Mouse (Mus musculus) liver, embryonic 11.5 days (tissue): ENCODE data around the gene Cacna2d4. TPM values are rescaled to one million over a fixed set of nuclear protein-coding genes. Genes with fewer than 3 reads are reported as not detected.
"Not testable (repeated sequence)": the region's sequence is repeated elsewhere in the genome, so short reads cannot be mapped to it uniquely, and the experiment has no call there.

Experiments used
- ATAC-seq: fragments of 200-750 bp; cut with Nextera tagmentation; replicated peaks from 2 replicates; pipeline ENCODE4 v1.8.0; 2017; ENCODE audit warnings: moderate number of reproducible peaks, mild to moderate bottlenecking, moderate TSS enrichment, moderate library complexity; ENCODE audit not compliant: low FRiP score
- DNase-seq: peaks from one replicate; pipeline ENCODE4 v3.0.0-alpha.2; 2017; ENCODE audit warnings: low spot score
- H3K27ac ChIP-seq: fragments of 300-500 bp; sonication (generic); 2 replicates; pipeline ENCODE4 v1.5.1; 2014; ENCODE audit warnings: mild to moderate bottlenecking, low read depth, low read length, control low read depth
- H3K27me3 ChIP-seq: fragments of 300-500 bp; sonication (generic); replicated peaks from 2 replicates; pipeline ENCODE4 v1.6.1; 2014; ENCODE audit warnings: low read length, mixed read lengths; ENCODE audit not compliant: control insufficient read depth, insufficient read depth
- H3K36me3 ChIP-seq: fragments of 300-500 bp; sonication (generic); 2 replicates; pipeline ENCODE4 v1.6.1; 2014; ENCODE audit warnings: mild to moderate bottlenecking, low read length, moderate library complexity, mixed read lengths; ENCODE audit not compliant: control insufficient read depth, insufficient read depth
- H3K4me1 ChIP-seq: fragments of 300-500 bp; sonication (generic); replicated peaks from 2 replicates; pipeline ENCODE4 v1.6.1; 2014; ENCODE audit warnings: low read length, mixed read lengths; ENCODE audit not compliant: control insufficient read depth, insufficient read depth
- H3K4me2 ChIP-seq: fragments of 300-500 bp; sonication (generic); 2 replicates; pipeline ENCODE4 v1.6.1; 2014; ENCODE audit warnings: mild to moderate bottlenecking, control low read depth, moderate library complexity
- H3K4me3 ChIP-seq: fragments of 300-500 bp; sonication (generic); 2 replicates; pipeline ENCODE4 v1.5.1; 2014; ENCODE audit warnings: low read depth, low read length, control low read depth
- H3K9ac ChIP-seq: fragments of 300-500 bp; sonication (generic); 2 replicates; pipeline ENCODE4 v1.6.1; 2014; ENCODE audit warnings: low read depth, low read length, control low read depth
- H3K9me3 ChIP-seq: fragments of 300-500 bp; sonication (generic); 2 replicates; pipeline ENCODE4 v1.6.1; 2016; ENCODE audit warnings: low read length, inconsistent platforms, mixed read lengths; ENCODE audit not compliant: control insufficient read depth
- WGBS: fragments of 180-500 bp; shearing (Covaris S2); extraction: QIAGEN DNeasy Blood & Tissue Kit; methylation state at CpG from one replicate; pipeline ENCODE4 v1.1.7; 2014; 5-methylcytosine and 5-hydroxymethylcytosine counted together
- polyA plus RNA-seq: library from polyadenylated mRNA; unstranded; fragments of >200 nt; fragmentation: Nextera tagmentation; extraction: Ambion mirVana; gene quantifications from 2 replicates; pipeline ENCODE4 v1.2.1, GENCODE M21; 2014

The Cacna2d4 gene
- polyA plus RNA-seq, 1 experiment from 2014 or later, result not detected

- ATAC-seq, result no peak
- 60% methylated on average over 15 of the region's 15 CpGs for WGBS
- Histone ChIP-seq H3K9me3 (no peaks in the 10 kb centered on the region), H3K36me3 (no peaks in the 10 kb centered on the region), H3K9ac (no peak overlapping the region), H3K4me3 (no peak overlapping the region), H3K4me2 (no peak overlapping the region), H3K4me1 (0 out of 2 replicates have a peak, but pooled peaks cover 5% of the 10 kb centered on the region), H3K27me3 (no peaks in the 10 kb centered on the region), H3K27ac (no peak overlapping the region)
- DNase-seq, result no peak
Observed at GRCm38 (mm10) chr6:119198534-119199273, 37.6 kb upstream of the Cacna2d4 start.

- ATAC-seq, result no peak
- 55% methylated on average over 8 of the region's 8 CpGs for WGBS
- H3K27ac ChIP-seq, result no peak overlapping the region
Observed at GRCm38 (mm10) chr6:119199274-119199879, 36.9 kb upstream of the Cacna2d4 start.

GRCm38 (mm10) chr6:119200362-119200761, 36.0 kb upstream of the Cacna2d4 start:
- DNase-seq (no peak), ATAC-seq (peak; percentile 45; the same call in 1 of the 2 replicates)
- Histone ChIP-seq H3K4me3 (no peak overlapping the region), H3K4me2 (no peak overlapping the region), H3K27me3 (no peaks in the 10 kb centered on the region), H3K4me1 (0 out of 2 replicates have a peak, but pooled peaks cover 3% of the 10 kb centered on the region), H3K9ac (no peak overlapping the region), H3K9me3 (no peaks in the 10 kb centered on the region), H3K27ac (peak overlapping the region; percentile 32; the same call in 1 of the 2 replicates), H3K36me3 (no peaks in the 10 kb centered on the region)
- WGBS, result 71% methylated on average over 5 of the region's 5 CpGs

More at GRCm38 (mm10) chr6:119199274-119199879, 36.9 kb upstream of the Cacna2d4 start:
- H3K9ac ChIP-seq, result no peak overlapping the region
- no peaks in the 10 kb centered on the region for H3K9me3 ChIP-seq
- no peak for DNase-seq
- H3K4me1 ChIP-seq, result 0 out of 2 replicates have a peak, but pooled peaks cover 3% of the 10 kb centered on the region
- H3K36me3 ChIP-seq, result no peaks in the 10 kb centered on the region
- no peak overlapping the region for H3K4me3 ChIP-seq
- no peak overlapping the region for H3K4me2 ChIP-seq
- H3K27me3 ChIP-seq, result no peaks in the 10 kb centered on the region

GRCm38 (mm10) chr6:119201575-119201974, 34.8 kb upstream of the Cacna2d4 start:
- Histone ChIP-seq H3K27me3 (no peaks in the 10 kb centered on the region), H3K4me3 (no peak overlapping the region), H3K36me3 (no peaks in the 10 kb centered on the region), H3K4me2 (no peak overlapping the region), H3K9me3 (no peaks in the 10 kb centered on the region), H3K4me1 (0 out of 2 replicates have a peak, but pooled peaks cover 3% of the 10 kb centered on the region), H3K9ac (no peak overlapping the region), H3K27ac (no peak overlapping the region)
- no peak for DNase-seq
- WGBS, result 87% methylated on average over 4 of the region's 4 CpGs
- no peak for ATAC-seq

- 77% methylated on average over 7 of the region's 7 CpGs for WGBS
- ATAC-seq (no peak), DNase-seq (no peak)
- no peaks in the 10 kb centered on the region for H3K36me3 ChIP-seq
- H3K27me3 ChIP-seq, result no peaks in the 10 kb centered on the region
- H3K9me3 ChIP-seq, result no peaks in the 10 kb centered on the region
- no peak overlapping the region for H3K4me3 ChIP-seq
- H3K4me1 ChIP-seq, result no peaks in the 10 kb centered on the region
- H3K27ac ChIP-seq, result no peak overlapping the region
- no peak overlapping the region for H3K9ac ChIP-seq
- no peak overlapping the region for H3K4me2 ChIP-seq
Observed at GRCm38 (mm10) chr6:119204286-119204685, 32.0 kb upstream of the Cacna2d4 start.

GRCm38 (mm10) chr6:119204915-119205314, 31.4 kb upstream of the Cacna2d4 start:
- DNase-seq, result no peak
- no peaks in the 10 kb centered on the region for H3K27me3 ChIP-seq
- no peaks in the 10 kb centered on the region for H3K36me3 ChIP-seq
- no peak for ATAC-seq
- H3K4me2 ChIP-seq, result no peak overlapping the region
- no peak overlapping the region for H3K4me3 ChIP-seq
- H3K4me1 ChIP-seq, result no peaks in the 10 kb centered on the region
- no peak overlapping the region for H3K27ac ChIP-seq
- WGBS, result 78% methylated on average over 3 of the region's 3 CpGs
- no peaks in the 10 kb centered on the region for H3K9me3 ChIP-seq
- H3K9ac ChIP-seq, result no peak overlapping the region

GRCm38 (mm10) chr6:119206006-119206405, 30.3 kb upstream of the Cacna2d4 start:
- not testable (repeated sequence) for H3K9me3 ChIP-seq, H3K9ac ChIP-seq, H3K36me3 ChIP-seq, H3K27me3 ChIP-seq, H3K4me1 ChIP-seq, ATAC-seq, DNase-seq, H3K27ac ChIP-seq, H3K4me2 ChIP-seq, H3K4me3 ChIP-seq
- 92% methylated on average over 7 of the region's 7 CpGs for WGBS

- Histone ChIP-seq H3K9me3 (no peaks in the 10 kb centered on the region), H3K4me2 (no peak overlapping the region), H3K36me3 (peaks cover 3% of the 10 kb centered on the region; the same call in 1 of the 2 replicates), H3K4me1 (no peaks in the 10 kb centered on the region; the same call in 1 of the 2 replicates), H3K27me3 (no peaks in the 10 kb centered on the region), H3K4me3 (no peak overlapping the region), H3K27ac (no peak overlapping the region), H3K9ac (no peak overlapping the region)
- 77% methylated on average over 5 of the region's 5 CpGs for WGBS
- no peak for ATAC-seq
- DNase-seq, result no peak
Observed at GRCm38 (mm10) chr6:119213375-119213774, 23.0 kb upstream of the Cacna2d4 start.
